Mouse (Mus musculus): ENCODE data around the gene Itga8.

The Itga8 gene

DNA sequence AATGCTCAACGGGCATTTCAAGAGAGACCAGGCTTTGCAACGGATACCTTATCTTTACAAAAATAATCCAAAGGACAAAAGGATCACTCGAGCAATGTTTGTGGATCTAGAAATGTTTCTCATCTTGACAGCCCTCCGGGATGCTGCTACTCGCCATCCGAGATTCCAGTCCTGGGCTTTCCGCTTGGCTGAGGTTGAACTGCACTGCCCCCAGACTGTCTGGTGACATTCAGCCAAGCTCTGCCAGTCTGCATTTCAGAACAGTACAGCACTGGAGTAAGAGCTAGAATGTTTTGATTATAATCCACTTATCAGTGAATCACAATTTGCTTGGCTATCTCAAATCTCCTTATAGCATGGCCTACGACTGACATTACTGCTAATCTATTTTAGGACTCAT is 8.3 kb downstream of the Itga8 start:
- DNase-seq, result no peak

DNA sequence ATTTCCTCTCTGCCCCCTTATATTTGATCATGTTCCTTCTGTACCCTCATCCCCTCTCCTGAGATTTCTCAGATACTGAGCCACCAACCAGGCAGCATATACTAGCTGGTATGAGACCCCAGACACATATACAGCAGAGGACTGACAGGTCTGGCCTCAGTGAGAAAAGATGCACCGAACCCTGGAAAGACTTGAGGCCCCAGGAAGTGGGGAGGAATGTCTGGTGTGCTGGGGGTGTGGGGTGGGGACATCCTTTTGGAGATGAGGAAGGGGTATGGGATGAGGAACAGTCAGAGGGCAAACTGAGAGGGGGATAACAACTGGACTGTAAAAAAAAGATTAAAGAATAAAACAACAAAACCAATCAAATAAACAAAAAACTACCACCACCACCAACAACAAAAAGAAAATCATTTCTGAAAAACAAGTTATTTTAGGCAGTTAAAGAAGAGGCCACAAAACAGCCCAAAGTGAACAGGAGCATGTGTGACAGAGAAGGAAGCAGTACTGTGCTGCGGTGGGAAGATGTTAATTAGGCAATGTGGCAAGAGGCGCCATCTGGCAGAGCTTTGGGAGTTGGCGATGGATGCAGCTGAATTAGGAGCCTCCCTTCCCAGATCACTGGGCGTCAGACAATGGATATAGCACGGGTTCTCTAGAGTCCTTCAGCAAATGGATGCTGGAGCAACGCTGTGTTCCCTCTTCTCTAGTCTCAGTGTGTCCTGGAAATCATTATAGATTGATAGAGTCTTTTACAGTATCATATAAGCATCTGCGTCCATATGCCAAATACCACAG is 9.5 kb downstream of the Itga8 start:
- no peak for DNase-seq

DNA sequence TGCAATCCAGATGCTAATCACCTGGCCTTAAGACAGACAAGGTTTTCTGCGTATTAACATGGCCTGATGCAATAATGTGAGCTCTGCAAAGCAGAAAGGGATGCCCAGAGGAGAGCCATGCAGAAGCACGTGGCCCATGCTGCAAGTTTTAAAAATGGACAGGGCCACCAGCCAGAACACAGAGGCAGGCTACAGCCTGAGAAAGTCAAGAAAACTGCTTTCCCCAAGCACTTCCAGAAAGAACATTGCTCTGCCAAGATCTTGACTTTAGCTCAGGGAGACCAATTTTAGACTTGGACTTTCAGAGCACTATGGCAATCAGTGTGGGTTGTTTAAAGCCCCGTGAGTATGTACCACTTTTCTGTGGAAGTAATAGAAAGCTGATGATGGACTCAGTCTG is 11.5 kb downstream of the Itga8 start:
- DNase-seq, result no peak

DNA sequence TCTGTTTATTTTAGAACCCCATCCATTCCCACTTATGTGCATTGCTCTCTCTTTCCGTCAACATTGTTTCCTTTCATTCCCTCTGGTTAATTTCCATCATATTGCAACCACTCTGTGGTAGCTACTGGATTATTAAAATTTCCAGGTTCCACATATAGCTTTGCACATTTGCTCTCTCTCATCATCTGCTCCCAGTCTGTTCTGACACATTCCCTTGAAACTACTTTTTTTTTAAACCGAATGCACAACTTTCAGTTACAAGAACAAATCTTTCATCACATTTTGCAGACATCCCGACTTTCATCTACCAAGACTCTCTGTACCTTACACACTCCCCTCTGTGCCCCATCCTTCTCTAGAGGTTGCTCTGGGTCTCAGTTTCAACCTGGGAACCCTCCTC is 13.9 kb downstream of the Itga8 start:
- DNase-seq, result no peak

DNA sequence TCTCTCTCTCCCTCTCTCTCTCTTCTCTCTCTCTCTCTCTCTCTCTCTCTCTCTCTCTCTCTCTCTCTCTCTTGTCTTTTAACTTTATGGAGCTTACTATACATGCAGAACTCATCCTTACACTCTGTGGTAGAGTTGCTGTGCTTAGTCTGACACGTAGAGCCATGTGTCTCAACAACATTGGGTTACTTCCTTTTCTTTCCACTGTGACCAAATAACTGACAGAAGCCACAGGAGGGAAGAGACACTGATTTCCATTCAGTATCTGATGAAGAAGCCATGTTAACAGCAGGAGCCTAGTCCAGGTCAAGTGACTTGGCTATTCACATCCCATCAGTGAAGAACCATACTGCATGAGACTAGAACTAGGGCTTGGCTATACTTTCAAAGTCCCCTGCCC is 21.1 kb downstream of the Itga8 start:
- DNase-seq, result no peak

DNA sequence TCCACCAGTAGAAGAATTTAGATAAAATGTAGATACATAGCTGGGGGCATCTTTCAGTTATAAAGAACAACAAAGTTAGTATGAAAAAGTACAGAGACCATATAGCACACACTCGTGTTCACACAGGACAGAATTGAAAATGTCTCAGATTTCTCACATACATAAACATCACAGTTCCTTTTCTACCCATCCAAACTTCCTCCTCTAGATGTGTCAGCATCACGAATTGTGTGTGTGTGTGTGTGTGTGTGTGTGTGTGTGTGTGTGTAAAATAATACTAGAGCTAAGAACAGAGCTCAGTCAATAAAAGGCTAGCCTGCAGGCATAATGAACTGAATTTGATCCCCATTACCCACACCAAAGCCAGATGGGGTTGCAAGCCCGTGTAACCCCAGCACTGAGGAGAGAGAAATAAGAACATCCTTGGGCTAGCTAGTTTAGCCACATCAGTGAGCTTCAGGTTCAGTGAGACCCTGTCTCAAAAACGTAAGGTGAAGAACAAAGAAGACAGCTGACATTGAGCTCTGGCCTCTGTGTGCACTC is 22.6 kb downstream of the Itga8 start:
- DNase-seq, result no peak

DNA sequence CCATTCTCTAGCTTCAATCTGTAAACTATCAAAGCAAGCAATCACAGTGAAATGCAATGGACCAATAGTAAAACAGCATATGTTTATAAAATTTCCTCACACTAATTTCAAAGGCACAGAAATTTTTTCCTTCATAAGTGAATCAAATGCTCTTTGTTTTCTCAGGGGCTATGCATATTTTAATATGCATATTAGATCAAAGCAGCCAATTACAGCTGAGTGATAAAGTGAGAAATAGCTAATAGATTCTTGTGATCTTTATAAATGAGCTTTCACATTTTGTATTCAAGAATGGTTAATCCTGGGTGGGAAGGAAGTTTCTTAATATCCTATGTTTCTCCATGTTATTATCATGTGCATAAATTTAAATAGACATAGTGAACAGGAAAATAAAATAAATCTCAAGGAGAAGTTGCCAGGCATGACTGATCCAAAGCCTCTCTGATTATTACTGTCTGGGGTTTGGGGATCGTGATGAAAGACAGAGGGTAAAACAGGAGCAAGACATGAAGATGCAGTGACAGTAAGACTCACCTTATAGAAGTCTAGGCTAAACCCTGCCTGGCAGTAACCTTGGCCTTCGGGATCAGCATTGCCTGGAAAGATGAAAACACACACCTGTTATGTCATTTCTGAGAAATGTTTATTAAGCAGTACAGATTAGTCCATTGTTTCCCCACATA is 44.9 kb downstream of the Itga8 start:
- DNase-seq, result no peak

DNA sequence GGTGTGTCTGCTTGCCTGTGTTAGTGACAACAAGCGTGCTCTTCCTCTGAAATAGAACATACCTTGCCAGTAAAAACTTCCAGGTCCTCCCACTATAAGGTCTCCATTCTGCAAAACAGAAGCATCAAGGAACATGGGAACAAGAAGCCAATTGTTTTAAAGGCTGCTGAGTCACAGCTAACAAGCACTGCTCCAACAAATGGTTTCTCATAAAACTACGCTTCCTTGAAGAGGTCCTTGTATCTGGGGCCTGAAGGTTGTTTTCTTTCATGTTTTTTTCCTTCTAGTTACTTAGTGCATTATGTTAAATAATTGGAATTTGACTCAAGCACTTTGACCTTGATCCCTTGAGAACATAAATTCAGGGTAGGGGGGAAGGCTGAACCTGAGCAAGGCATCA is 45.8 kb downstream of the Itga8 start:
- no peak for DNase-seq

DNA sequence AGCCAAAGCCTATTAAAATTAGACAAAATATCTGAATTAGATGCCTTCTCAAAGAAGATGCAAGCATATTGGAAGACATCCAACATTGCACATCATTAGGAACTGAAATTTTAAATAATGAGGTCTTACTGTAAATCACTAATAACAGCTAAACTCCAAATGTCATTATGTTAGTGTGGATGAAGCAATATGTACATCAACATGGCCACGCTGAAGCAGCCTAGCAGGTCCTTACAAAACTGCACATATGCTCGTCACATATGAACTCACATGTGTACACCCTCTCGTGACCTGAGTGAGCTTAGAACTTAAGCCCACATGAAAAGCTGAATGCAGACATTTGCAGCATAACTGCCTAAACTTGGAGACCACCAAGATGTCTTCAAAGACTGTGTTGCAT is 66.4 kb downstream of the Itga8 start:
- no peak for DNase-seq

DNA sequence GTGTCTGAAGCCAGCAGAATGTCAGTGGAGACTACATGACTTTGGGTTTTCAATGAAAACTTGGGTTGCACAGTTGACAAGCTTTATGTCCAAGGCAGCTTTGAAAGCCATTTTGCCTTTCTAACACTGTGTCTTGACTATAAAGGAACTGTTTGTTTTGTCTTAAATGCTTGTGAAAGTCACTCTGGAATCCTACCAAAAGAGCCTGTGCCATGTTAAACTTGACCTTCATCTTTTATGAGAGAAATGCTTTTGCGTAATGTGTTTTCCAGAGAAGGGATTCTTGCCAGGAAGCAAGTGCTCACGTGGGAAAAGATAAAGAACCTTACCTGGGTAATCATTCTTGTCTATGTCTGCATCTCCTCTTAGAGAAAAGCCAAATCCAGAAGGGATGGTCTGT is 72.0 kb downstream of the Itga8 start:
- DNase-seq, result no peak

DNA sequence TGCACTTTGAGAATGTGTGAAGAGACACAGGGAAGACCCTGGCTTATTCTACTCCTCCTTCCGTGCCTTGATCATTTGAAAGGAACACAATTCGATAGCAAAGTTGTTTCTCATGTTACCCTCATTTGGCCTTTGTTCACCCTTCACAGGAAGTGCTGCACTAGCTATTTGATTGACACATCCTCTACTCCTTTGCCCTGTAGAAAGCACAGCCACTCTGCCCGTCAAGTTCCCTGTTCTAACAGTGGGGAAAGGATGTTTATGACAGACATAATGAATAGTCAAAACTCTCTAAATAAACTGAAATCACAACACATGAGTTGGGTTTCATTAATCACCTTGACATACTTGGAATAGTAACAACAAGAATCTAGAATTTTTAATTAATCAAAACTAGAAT is 73.4 kb downstream of the Itga8 start:
- DNase-seq, result no peak

DNA sequence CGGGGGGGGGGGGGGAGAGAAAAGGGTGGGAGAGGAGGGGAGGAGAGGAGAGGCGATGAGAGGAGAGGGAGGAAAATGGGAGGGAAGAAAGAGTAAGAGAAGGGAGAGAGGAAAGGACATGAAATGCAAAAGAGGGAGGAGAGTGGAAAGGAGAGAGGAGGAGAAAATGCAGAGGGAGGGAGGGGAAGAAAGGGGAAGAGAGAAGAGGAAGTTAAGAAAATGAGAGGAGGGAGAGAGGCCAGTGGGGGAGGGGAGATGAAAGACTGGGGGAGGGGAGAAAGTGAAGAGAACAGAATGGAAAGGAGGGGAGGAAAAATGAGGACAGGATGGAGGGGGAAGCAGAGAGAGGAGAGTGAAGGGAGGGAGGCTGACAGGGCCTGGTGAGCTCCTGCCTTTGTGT is 74.5 kb downstream of the Itga8 start:
- DNase-seq, result no peak

DNA sequence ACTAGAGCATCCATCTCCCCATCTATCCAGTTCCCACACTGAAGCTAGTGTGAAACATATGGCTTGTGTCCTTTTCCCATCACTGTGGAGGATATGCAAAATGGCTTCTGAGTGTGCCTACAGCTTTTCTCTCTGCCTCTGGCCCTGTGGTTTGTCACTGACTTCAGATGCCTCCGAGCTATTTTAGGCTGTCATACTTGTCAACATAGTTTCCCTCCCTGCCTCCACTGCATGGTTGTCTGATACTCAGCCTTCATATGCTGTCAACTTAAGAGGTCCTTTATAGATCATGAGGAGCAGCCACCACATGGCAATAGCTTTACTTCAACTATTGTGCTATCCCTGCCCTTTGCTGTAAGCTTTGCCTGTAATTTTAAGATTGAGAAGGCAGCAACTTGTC is 75.4 kb downstream of the Itga8 start:
- DNase-seq, result no peak

DNA sequence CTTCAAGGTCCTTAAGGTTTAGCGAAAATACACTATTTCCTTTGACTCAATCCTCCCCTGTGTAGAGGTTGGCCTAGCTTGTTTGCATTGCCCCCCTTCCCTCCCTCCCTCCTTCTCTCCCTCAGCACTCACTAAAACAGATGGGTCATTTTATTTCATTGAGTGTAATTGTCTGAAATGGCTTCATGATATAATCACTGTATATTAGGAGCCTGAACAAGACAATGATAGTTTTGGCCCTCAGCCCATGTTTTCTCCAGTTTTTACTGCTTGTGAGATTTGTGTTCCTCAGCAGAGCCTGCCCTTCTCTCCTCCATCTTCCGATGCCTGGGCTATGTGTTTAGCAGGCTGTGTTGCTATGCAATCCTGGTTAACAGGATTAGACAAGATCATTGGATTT is 80.1 kb downstream of the Itga8 start:
- no peak for DNase-seq

DNA sequence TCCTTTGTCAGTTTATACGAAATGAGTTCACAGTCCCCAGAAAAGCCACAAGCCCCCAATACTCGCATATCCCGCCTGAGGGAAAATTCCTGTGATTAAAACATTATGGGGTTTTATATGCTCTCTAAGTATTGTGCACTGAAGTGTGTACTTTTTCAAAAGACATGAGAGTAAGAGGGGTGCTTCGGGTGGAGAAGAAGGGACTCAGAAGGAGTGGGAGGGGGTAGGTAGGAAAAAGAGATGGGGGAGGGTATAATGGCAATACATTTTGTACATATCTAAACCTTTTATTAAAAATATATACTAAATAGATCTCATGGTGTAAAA is 88.3 kb downstream of the Itga8 start:
- no peak for DNase-seq

DNA sequence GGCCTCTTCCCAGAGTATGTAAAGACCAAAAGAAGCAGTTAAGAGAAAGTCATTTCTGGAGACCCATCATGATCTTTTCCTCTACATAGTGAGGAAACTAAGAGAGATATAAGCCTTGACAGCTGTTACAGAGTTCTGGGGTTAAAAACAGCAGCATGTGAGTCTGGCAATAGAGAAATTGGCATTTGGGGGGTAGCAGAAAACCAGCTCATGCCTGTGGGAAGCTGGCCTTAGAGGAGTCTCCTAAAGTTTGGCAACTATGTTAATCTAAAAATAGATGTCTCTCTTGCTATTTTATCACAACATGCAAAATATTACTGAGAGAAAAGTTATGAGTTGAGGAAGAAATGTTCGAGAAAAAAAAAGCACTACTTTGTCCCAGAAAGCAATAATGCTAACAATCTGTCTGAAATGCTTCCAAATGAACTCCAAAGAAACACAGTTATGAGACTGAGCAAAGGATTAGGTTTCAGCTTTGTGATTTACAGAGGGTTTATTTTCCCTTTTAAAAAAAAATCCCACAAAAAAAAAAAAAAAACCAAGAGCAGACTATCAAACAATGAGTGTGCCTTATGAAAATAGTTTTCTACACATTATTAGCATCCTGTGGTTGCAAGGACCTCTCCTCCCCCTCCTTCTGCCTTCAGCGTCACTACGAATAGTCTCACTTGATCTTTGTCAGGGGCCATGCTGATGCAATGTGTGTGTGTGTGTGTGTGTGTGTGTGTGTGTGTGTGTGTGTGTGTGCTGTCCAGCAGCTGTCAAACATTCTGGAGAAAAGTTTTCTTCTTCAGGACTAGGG is 88.9 kb downstream of the Itga8 start:
- DNase-seq, result no peak

DNA sequence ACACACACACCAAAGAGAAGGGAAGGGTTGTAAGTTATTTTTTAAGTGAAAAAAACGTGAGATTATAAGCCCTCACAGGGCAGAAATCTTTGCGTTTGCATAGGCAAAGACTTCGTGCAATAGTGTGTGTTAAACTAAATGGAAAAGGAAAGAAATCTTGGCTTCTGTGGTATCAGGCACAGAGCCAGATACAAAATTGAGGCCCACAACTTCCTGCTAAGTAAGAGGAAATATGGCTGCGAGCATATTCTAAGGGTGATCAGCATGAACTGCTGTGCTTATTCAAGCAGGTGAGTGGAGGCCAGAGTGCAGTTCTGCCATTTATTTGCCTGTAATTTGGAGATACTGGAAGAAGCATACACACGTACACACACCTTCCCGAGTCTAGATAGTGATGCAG is 93.6 kb downstream of the Itga8 start:
- no peak for DNase-seq

DNA sequence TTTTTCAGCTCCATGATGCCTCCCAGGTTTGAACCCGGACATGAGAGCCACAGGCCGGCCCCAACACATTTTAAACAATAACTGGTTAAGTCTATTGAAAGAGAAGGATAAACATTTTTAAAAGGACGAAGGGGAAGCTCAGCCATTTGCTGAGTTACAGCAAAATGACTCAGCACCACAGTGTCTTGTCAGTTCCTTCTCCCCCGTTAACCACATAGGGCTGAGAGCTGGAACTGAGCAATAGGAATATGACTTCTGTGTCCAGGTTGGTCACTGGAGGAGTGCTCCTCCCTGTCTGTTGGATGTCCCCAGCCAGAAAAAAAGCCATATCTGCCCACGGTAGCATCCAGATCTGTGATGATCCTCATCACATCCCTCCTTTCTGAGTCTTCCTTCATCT is 95.4 kb downstream of the Itga8 start:
- DNase-seq, result no peak

DNA sequence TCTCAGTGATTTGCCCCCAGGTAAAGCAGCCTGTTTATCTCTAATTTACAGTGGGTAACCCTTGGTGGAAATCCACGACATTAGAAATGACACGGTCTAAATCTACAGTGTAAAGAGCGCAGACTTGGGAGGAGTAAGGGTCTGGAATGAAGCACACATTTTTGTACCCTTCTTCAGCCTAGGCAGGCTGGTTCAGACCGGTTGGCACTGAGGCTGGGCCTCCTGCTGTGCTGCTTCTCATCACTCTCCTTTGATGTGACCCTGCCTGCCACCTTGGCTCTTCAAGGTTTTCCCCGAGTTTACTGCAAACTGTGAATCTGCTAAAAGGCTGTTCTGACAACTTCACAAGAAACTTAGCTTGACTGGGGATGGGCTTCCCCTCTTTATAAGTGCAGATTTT is 95.8 kb downstream of the Itga8 start:
- DNase-seq, result no peak

DNA sequence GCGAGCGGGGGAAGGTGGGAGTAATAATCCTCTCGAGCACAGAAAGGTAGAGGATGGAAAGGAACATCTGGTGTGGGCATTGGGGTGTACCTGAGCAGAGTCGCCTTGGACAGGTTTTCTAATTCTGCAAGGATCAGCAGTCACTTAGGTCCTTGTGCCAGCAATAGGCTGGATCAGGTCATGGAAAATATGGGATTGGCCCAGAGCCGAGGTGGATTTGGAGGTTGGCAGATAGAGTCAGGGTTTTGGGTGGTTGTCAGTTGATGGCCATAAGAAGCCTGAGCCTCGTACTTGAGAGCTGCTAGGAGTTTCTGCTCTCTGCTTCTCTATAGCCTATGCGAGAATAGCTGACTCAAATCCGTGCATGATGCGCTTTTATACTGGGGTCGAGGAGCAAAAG is 98.5 kb downstream of the Itga8 start:
- DNase-seq, result no peak

DNA sequence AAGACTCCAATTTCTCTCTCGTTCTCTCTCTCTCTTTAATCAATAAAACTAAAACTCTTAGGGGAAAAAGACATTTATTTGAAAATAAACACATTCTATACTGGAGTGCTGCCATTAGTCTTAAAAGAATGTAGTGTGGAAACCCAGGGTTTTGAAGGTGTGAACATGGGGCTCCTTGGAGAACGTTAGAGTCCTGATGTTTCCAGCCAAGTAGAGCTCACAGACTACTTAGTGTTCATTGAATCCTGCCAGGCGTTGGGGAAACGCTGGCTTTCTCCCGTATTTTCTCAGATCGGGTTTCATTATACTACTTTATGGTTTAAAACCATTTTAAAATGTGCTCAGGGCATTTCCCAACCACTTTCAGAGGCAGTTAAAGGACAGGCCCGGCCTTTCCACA is 103.0 kb downstream of the Itga8 start:
- DNase-seq, result no peak

DNA sequence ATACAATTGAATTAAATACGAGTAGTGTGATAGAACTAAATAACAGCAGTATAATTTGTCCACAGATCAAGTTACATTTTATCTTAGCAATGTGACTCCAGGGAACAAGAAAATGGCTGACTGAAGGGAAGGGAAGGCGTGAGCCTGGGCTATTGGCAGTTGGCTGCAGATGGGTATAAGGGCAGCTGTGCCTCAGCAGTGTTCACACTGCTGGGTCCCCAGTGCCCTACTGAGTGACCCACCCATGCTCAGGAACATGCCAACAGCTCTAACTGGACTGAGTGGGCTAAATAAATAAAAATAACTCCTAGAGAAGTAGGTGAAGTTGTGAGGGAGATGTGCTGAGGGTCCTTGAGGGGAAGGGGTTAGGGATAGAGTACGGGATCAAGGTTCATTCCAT is 103.5 kb downstream of the Itga8 start:
- no peak for DNase-seq

DNA sequence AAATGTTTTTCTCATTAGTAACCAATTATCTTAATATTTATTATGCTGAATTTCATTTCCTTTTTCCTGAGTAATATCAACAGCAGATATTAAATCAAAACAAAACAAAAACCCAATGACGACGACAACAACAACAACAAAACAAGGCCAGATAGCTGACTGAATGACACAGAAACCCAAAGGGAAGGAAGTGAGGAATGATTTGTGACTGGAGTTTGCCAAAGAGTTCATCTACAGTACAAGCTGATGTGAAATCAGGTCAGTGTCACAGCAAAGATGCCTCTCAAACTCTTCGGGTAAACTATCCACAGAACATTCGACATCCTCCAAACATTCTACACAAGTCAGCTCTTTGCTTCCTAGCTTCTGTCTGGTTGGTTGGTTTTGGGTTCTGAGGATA is 104.0 kb downstream of the Itga8 start:
- no peak for DNase-seq

DNA sequence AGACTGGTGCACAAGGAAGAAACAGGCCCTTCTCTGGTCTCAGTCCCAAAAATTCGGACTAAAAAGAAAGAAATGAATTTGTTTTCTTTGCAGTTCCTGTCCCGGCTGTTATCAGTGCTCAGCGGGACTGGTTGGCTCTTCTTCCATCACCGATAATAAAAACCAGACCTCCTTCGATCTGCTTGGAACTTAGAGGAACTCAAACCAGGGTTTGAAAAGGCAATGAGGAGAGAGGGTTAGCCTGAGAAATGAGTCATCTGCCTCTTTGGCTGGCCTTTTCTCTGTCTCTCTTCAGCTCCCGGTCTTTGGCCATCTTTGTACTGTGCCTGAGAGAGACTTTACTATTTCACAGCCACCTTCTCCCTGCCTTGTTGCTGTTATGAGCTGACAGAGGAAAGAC is 112.7 kb downstream of the Itga8 start:
- DNase-seq, result no peak

Data from thymus, postnatal 4 days (tissue).